Mouse (Mus musculus) neural tube, embryonic 14.5 days (tissue): ENCODE results near the gene Zfp362. TPM values are rescaled to one million over a fixed set of nuclear protein-coding genes. Genes with fewer than 3 reads are reported as not detected.

Source experiments
- ATAC-seq: fragments of 200-750 bp; cut with Nextera tagmentation; 2 replicates; pipeline ENCODE4 v1.8.0; 2017; ENCODE audit warnings: low read depth, mild to moderate bottlenecking, moderate TSS enrichment, moderate library complexity
- H3K27ac ChIP-seq: fragments of 300-500 bp; sonication (generic); 2 replicates; pipeline ENCODE4 v1.5.1; 2014; ENCODE audit warnings: low read depth, mild to moderate bottlenecking, control low read depth, low read length, moderate library complexity, mixed read lengths
- H3K27me3 ChIP-seq: fragments of 300-500 bp; sonication (generic); 2 replicates; pipeline ENCODE4 v1.6.1; 2014; ENCODE audit warnings: low read length; ENCODE audit not compliant: control insufficient read depth, insufficient read depth
- H3K36me3 ChIP-seq: fragments of 300-500 bp; sonication (generic); 2 replicates; pipeline ENCODE4 v1.6.1; 2014; ENCODE audit warnings: low read length, mixed read lengths; ENCODE audit not compliant: control insufficient read depth, insufficient read depth
- H3K4me1 ChIP-seq: fragments of 300-500 bp; sonication (generic); 2 replicates; pipeline ENCODE4 v1.6.1; 2014; ENCODE audit warnings: low read length; ENCODE audit not compliant: control insufficient read depth, insufficient read depth
- H3K4me2 ChIP-seq: fragments of 300-500 bp; sonication (generic); 2 replicates; pipeline ENCODE4 v1.6.1; 2014; ENCODE audit warnings: mild to moderate bottlenecking, low read depth, low read length, control low read depth
- H3K4me3 ChIP-seq: fragments of 300-500 bp; sonication (generic); 2 replicates; pipeline ENCODE4 v1.5.1; 2014; ENCODE audit warnings: low read depth, low read length, control low read depth, mixed read lengths
- H3K9ac ChIP-seq: fragments of 300-500 bp; sonication (generic); replicated peaks from 2 replicates; pipeline ENCODE4 v1.6.1; 2014; ENCODE audit warnings: low read depth, mild to moderate bottlenecking, control low read depth, low read length, mixed read lengths
- H3K9me3 ChIP-seq: fragments of 300-500 bp; sonication (generic); 2 replicates; pipeline ENCODE4 v1.6.1; 2016; ENCODE audit warnings: low read length; ENCODE audit not compliant: control insufficient read depth
- WGBS: fragments of 180-500 bp; shearing (Covaris S2); extraction: QIAGEN DNeasy Blood & Tissue Kit; methylation state at CpG from one replicate; pipeline ENCODE4 v1.1.7; 2014; 5-methylcytosine and 5-hydroxymethylcytosine counted together
- polyA plus RNA-seq: library from polyadenylated mRNA; unstranded; fragments of >200 nt; fragmentation: Nextera tagmentation; extraction: Ambion mirVana; gene quantifications from 2 replicates; pipeline ENCODE4 v1.2.1, GENCODE M21; 2014

The Zfp362 gene
- polyA plus RNA-seq, 1 experiment from 2014 or later, result 26.2 TPM

DNA sequence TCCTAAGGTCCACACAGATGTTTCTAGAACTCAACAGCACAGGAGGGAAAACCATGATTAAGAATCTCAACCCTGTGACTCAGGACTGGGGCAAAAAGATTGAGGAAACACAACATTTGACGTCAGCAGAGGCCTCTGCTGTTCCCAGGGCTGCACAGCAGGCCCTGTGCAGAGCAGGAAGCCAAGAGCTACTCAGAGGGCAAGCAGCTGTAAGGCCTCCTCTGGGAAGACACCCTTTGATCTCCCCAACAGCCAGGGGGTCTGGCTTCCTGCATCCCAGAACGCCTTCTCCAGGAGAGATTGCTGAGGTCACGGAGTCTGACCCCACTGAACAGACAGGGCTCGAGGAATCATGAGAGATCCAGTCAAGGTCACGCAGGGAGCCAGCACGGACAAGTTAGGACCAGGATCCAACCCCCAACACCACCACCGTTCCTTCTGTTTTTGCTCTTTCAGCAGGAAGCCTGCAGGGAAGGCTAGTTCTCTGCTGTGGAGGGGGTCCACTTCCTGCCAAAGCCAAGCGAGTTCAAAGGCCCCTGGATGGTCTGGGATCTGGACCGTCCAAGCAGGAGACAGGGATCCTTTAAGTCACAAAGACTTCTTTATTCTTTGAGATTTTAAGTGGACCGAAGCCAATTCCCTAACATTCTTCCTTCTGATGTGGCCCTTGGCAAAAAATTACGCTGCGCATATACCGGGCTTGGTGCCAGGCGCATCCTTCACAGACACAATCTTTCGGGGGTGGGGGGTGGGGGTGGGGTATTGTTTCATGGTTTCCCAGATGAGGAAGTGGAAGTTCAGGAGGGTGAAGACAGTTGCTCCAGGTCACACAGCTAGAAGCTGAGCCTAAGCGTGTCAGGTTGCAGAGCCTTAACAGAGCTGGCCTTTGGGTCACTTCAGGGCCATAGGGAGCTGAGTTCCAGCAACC lies 34.2 kb upstream of the Zfp362 start:
- WGBS, result 58% methylated on average over 16 of the region's 16 CpGs
- H3K4me1 ChIP-seq, result no peaks in the 10 kb centered on the region
- no peak overlapping the region for H3K9ac ChIP-seq
- no peaks in the 10 kb centered on the region for H3K36me3 ChIP-seq
- H3K27me3 ChIP-seq, result no peaks in the 10 kb centered on the region
- H3K27ac ChIP-seq, result peak overlapping the region; percentile 53
- H3K9me3 ChIP-seq, result no peaks in the 10 kb centered on the region
- no peak for ATAC-seq
- no peak overlapping the region for H3K4me2 ChIP-seq
- no peak overlapping the region for H3K4me3 ChIP-seq

- Histone ChIP-seq H3K27ac (no peak overlapping the region), H3K4me1 (no peaks in the 10 kb centered on the region), H3K36me3 (no peaks in the 10 kb centered on the region), H3K9ac (no peak overlapping the region), H3K27me3 (no peaks in the 10 kb centered on the region), H3K9me3 (no peaks in the 10 kb centered on the region), H3K4me2 (no peak overlapping the region), H3K4me3 (no peak overlapping the region)
- ATAC-seq, result no peak
- WGBS, result 64% methylated on average over 5 of the region's 5 CpGs
These were observed 32.4 kb upstream of the Zfp362 start for GRCm38 (mm10) chr4:128838202-128838601.

DNA sequence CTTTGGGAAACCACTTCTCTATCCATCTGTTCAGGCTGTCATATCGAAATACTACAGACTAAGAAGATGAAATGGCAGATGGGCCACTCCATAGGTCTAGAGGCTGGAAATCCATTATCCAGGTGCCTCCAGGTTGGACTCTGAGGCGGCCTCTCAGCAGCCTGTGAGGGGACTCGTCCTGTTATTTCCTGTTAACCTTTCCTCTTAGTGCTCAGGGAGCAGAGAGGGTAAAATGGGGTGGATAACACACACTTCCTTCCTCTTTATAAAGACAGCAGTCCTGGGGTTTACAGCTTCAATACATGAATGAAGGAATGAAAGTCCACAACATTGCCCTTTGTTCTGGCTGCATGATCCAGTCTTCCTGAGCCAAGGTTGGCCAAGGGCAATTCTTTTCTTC lies 18.3 kb upstream of the Zfp362 start:
- Histone ChIP-seq H3K4me1 (no peaks in the 10 kb centered on the region), H3K36me3 (no peaks in the 10 kb centered on the region), H3K9ac (no peak overlapping the region), H3K4me2 (no peak overlapping the region), H3K27ac (no peak overlapping the region), H3K9me3 (no peaks in the 10 kb centered on the region), H3K4me3 (no peak overlapping the region), H3K27me3 (no peaks in the 10 kb centered on the region)
- WGBS, result 69% methylated on average over 3 of the region's 3 CpGs
- no peak for ATAC-seq

DNA sequence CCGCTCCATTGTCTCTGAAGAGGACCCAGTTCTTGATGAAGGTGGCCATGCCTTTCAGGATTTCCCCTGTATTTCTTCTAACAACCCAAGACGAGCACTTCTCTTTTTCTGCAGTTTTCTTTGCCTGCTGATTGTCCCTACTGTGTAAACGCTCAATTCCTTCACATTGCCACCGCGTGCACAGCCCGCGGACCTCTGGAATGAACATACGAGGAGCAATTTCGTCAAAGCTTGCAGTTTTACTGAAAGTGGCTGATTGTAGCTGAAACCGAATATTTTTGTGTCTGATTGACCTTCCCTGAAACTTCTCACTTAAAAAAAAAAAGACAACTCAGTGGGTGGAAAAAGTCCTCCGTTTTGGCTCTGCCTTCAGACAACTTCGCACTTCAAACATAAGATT lies 14.7 kb upstream of the Zfp362 start:
- 62% methylated on average over 12 of the region's 12 CpGs for WGBS
- no peaks in the 10 kb centered on the region for H3K27me3 ChIP-seq
- H3K4me2 ChIP-seq, result no peak overlapping the region
- H3K4me3 ChIP-seq, result no peak overlapping the region
- H3K9me3 ChIP-seq, result no peaks in the 10 kb centered on the region
- H3K9ac ChIP-seq, result no peak overlapping the region
- ATAC-seq, result no peak
- H3K27ac ChIP-seq, result no peak overlapping the region
- H3K4me1 ChIP-seq, result no peaks in the 10 kb centered on the region
- no peaks in the 10 kb centered on the region for H3K36me3 ChIP-seq

DNA sequence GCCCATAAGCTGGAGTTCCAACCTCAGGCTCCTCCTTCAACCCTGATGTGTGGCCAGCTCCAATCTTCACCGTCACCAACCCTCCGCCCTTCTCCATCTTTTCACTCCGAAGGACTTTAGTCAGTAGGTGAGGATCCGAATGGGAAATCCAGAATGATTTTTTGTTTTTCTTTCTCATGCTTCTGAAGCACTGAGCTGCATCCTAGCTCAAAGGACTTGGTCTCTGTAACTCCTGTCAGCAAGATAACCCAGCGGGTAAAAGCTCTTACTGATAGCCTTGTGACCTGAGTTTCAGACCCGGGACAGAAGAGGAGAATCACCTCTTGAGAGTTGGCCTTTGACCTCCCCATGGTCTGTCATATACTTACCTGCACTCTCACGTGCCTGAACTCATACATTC lies 11.2 kb upstream of the Zfp362 start:
- no peaks in the 10 kb centered on the region for H3K36me3 ChIP-seq
- WGBS, result 67% methylated on average over 7 of the region's 7 CpGs
- ATAC-seq, result no peak
- no peak overlapping the region for H3K4me2 ChIP-seq
- no peak overlapping the region for H3K4me3 ChIP-seq
- H3K9me3 ChIP-seq, result no peaks in the 10 kb centered on the region
- H3K27me3 ChIP-seq, result no peaks in the 10 kb centered on the region
- H3K9ac ChIP-seq, result no peak overlapping the region
- peaks cover 4% of the 10 kb centered on the region; the same call in 1 of the 2 replicates for H3K4me1 ChIP-seq
- no peak overlapping the region for H3K27ac ChIP-seq

- peak overlapping the region; percentile 39 for H3K9ac ChIP-seq
- peak overlapping the region; percentile 39 for H3K4me3 ChIP-seq
- WGBS, result 19% methylated on average over 16 of the region's 16 CpGs
- H3K4me1 ChIP-seq, result peaks cover 5% of the 10 kb centered on the region; the same call in 1 of the 2 replicates
- H3K9me3 ChIP-seq, result no peaks in the 10 kb centered on the region
- ATAC-seq, result peak; percentile 95
- no peak overlapping the region for H3K27ac ChIP-seq
- no peaks in the 10 kb centered on the region for H3K36me3 ChIP-seq
- peak overlapping the region; percentile 54 for H3K4me2 ChIP-seq
- H3K27me3 ChIP-seq, result no peaks in the 10 kb centered on the region
These were observed 5.7 kb upstream of the Zfp362 start for GRCm38 (mm10) chr4:128811382-128812056.

GRCm38 (mm10) chr4:128806827-128807179 lies 958 bp upstream of the Zfp362 start:
- peak overlapping the region; percentile 98 for H3K4me2 ChIP-seq
- WGBS, result 1% methylated on average over 15 of the region's 15 CpGs
- H3K27ac ChIP-seq, result peak overlapping the region; percentile 95
- H3K27me3 ChIP-seq, result no peaks in the 10 kb centered on the region
- H3K9me3 ChIP-seq, result no peaks in the 10 kb centered on the region
- peaks cover 27% of the 10 kb centered on the region for H3K4me1 ChIP-seq
- H3K4me3 ChIP-seq, result peak overlapping the region; percentile 84
- ATAC-seq, result peak; percentile 21
- H3K36me3 ChIP-seq, result no peaks in the 10 kb centered on the region
- peak overlapping the region; percentile 99 for H3K9ac ChIP-seq

- H3K27ac ChIP-seq, result peak overlapping the region; percentile 95
- WGBS, result 1% methylated on average over 49 of the region's 74 CpGs
- H3K27me3 ChIP-seq, result no peaks in the 10 kb centered on the region
- H3K9ac ChIP-seq, result peak overlapping the region; percentile 99
- H3K9me3 ChIP-seq, result no peaks in the 10 kb centered on the region
- H3K4me3 ChIP-seq, result peak overlapping the region; percentile 84
- ATAC-seq, result peak; percentile 29
- H3K4me2 ChIP-seq, result peak overlapping the region; percentile 98
- peaks cover 27% of the 10 kb centered on the region for H3K4me1 ChIP-seq
- H3K36me3 ChIP-seq, result no peaks in the 10 kb centered on the region
These were observed 449 bp downstream of the Zfp362 start for GRCm38 (mm10) chr4:128805150-128806042.
